Mouse (Mus musculus): ENCODE measurements around the gene Rnf168. TPM values are rescaled to one million over a fixed set of nuclear protein-coding genes. Genes with fewer than 3 reads are reported as not detected.

Gene Rnf168
- total RNA-seq, 1 experiment: 21.3 TPM

DNA sequence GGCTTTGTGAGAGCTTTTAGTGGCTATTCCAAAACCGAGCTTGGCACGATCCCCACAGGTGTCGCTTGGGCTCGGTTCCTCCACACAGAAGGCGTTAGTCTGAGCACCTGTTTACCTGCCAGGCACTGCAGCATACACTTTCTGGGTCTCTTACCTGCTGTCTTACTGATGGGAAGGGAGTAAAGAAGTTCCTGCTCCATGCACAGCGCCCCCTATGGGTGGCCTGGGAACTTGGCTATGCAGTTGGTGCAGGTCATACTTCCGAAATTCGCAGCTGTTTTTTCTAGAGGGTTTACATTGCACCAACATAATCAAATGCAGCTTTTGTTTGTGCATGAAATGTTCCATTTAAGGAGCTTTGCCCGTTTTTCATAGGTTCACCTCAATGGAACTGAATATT, 3.9 kb upstream of the Rnf168 start:
- H3K27ac ChIP-seq (ENCODE audit: insufficient read depth, low read depth, low read length, poor library complexity, severe bottlenecking): no peak overlapping the region
- H3K36me3 ChIP-seq (ENCODE audit: control insufficient read depth, insufficient read depth, low read length, poor library complexity, severe bottlenecking): no peaks in the 10 kb centered on the region
- peaks cover 0 to 9% of the 10 kb centered on the region in 2 experiments; a peak in 3 of 4 replicates for H3K4me1 ChIP-seq (ENCODE audit: control insufficient read depth in 2 of 2, insufficient read depth in 2 of 2, low read length in 2 of 2, poor library complexity in 1 of 2)
- in situ Hi-C loops (cut with MboI; ENCODE audit: low sequenced_read_pairs in 2 of 2, unreplicated experiment in 2 of 2): no loop called here
- TF ChIP-seq ZC3H11A (IDR thresholded peaks at IDR 0.05; ENCODE audit: borderline replicate concordance, low read depth, low read length): no peak
- no peak for TF ChIP-seq CHD2 (IDR thresholded peaks at IDR 0.05; ENCODE audit: low read depth, low read length)
- no peak for TF ChIP-seq HCFC1 (IDR thresholded peaks at IDR 0.05; ENCODE audit: borderline replicate concordance, insufficient read depth, low read length)
- TF ChIP-seq ZNF384 (IDR thresholded peaks at IDR 0.05; ENCODE audit: low read depth, low read length): no peak
- no peak for TF ChIP-seq MAFK (IDR thresholded peaks at IDR 0.05; ENCODE audit: insufficient read depth, low read depth, low read length)
- no peak overlapping the region for H3K4me3 ChIP-seq (ENCODE audit: insufficient read depth in 1 of 2, low read depth in 1 of 2, low read length in 2 of 2, poor library complexity in 1 of 2, severe bottlenecking in 1 of 2)
- H3K9ac ChIP-seq (ENCODE audit: insufficient read depth, low read depth, low read length, poor library complexity, severe bottlenecking): no peak overlapping the region
- H3K9me3 ChIP-seq (ENCODE audit: control insufficient read depth, insufficient read depth, low read depth, low read length): no peaks in the 10 kb centered on the region
- DNase-seq (ENCODE audit: low read depth, low spot score): peak; percentile 68

- in situ Hi-C loops (cut with MboI; ENCODE audit: low sequenced_read_pairs in 2 of 2, unreplicated experiment in 2 of 2): no loop called here
- Histone ChIP-seq H3K4me1 (ENCODE audit: control insufficient read depth in 2 of 2, insufficient read depth in 2 of 2, low read length in 2 of 2, poor library complexity in 1 of 2) (peaks cover 0 to 9% of the 10 kb centered on the region in 2 experiments; a peak in 3 of 4 replicates), H3K36me3 (ENCODE audit: control insufficient read depth, insufficient read depth, low read length, poor library complexity, severe bottlenecking) (peaks cover 2% of the 10 kb centered on the region), H3K27ac (ENCODE audit: insufficient read depth, low read depth, low read length, poor library complexity, severe bottlenecking) (no peak overlapping the region), H3K9me3 (ENCODE audit: control insufficient read depth, insufficient read depth, low read depth, low read length) (no peaks in the 10 kb centered on the region), H3K4me3 (ENCODE audit: insufficient read depth in 1 of 2, low read depth in 1 of 2, low read length in 2 of 2, poor library complexity in 1 of 2, severe bottlenecking in 1 of 2) (peak overlapping the region; percentile 32 to 39; a peak in 3 of 4 replicates), H3K9ac (ENCODE audit: insufficient read depth, low read depth, low read length, poor library complexity, severe bottlenecking) (0 out of 2 replicates have a peak overlapping the region, but pooled peaks have one; percentile 19)
- TF ChIP-seq HCFC1 (IDR thresholded peaks at IDR 0.05; ENCODE audit: borderline replicate concordance, insufficient read depth, low read length) (no peak), MAFK (IDR thresholded peaks at IDR 0.05; ENCODE audit: insufficient read depth, low read depth, low read length) (no peak), ZC3H11A (IDR thresholded peaks at IDR 0.05; ENCODE audit: borderline replicate concordance, low read depth, low read length) (no peak), ZNF384 (IDR thresholded peaks at IDR 0.05; ENCODE audit: low read depth, low read length) (no peak)
- no peak for DNase-seq (ENCODE audit: low read depth, low spot score)
These were observed 2.2 kb upstream of the Rnf168 start for GRCm38 (mm10) chr16:32275041-32275440.

GRCm38 (mm10) chr16:32275830-32276229, 1.4 kb upstream of the Rnf168 start:
- in situ Hi-C loops (cut with MboI; ENCODE audit: low sequenced_read_pairs in 2 of 2, unreplicated experiment in 2 of 2): no loop called here
- Histone ChIP-seq H3K4me3 (ENCODE audit: insufficient read depth in 1 of 2, low read depth in 1 of 2, low read length in 2 of 2, poor library complexity in 1 of 2, severe bottlenecking in 1 of 2) (no peak overlapping the region), H3K36me3 (ENCODE audit: control insufficient read depth, insufficient read depth, low read length, poor library complexity, severe bottlenecking) (peaks cover 5% of the 10 kb centered on the region), H3K27ac (ENCODE audit: insufficient read depth, low read depth, low read length, poor library complexity, severe bottlenecking) (no peak overlapping the region), H3K9me3 (ENCODE audit: control insufficient read depth, insufficient read depth, low read depth, low read length) (no peaks in the 10 kb centered on the region), H3K4me1 (ENCODE audit: control insufficient read depth in 2 of 2, insufficient read depth in 2 of 2, low read length in 2 of 2, poor library complexity in 1 of 2) (peaks cover 0 to 9% of the 10 kb centered on the region in 2 experiments; a peak in 3 of 4 replicates), H3K9ac (ENCODE audit: insufficient read depth, low read depth, low read length, poor library complexity, severe bottlenecking) (no peak overlapping the region)
- DNase-seq (ENCODE audit: low read depth, low spot score): no peak
- no peak for TF ChIP-seq MAFK (IDR thresholded peaks at IDR 0.05; ENCODE audit: insufficient read depth, low read depth, low read length)

GRCm38 (mm10) chr16:32278396-32278795, 1.1 kb downstream of the Rnf168 start:
- H3K4me1 ChIP-seq (ENCODE audit: control insufficient read depth in 2 of 2, insufficient read depth in 2 of 2, low read length in 2 of 2, poor library complexity in 1 of 2): peaks cover 0 to 9% of the 10 kb centered on the region in 2 experiments; a peak in 3 of 4 replicates
- in situ Hi-C loops (cut with MboI; ENCODE audit: low sequenced_read_pairs in 2 of 2, unreplicated experiment in 2 of 2): no loop called here
- no peaks in the 10 kb centered on the region for H3K9me3 ChIP-seq (ENCODE audit: control insufficient read depth, insufficient read depth, low read depth, low read length)
- no peak for DNase-seq (ENCODE audit: low read depth, low spot score)
- peaks cover 9% of the 10 kb centered on the region for H3K36me3 ChIP-seq (ENCODE audit: control insufficient read depth, insufficient read depth, low read length, poor library complexity, severe bottlenecking)
- peak overlapping the region; percentile 99; the same call in 1 of the 2 replicates for H3K27ac ChIP-seq (ENCODE audit: insufficient read depth, low read depth, low read length, poor library complexity, severe bottlenecking)
- TF ChIP-seq CHD2 (IDR thresholded peaks at IDR 0.05; ENCODE audit: low read depth, low read length) (no peak), HCFC1 (IDR thresholded peaks at IDR 0.05; ENCODE audit: borderline replicate concordance, insufficient read depth, low read length) (no peak), MAFK (IDR thresholded peaks at IDR 0.05; ENCODE audit: insufficient read depth, low read depth, low read length) (no peak), ZC3H11A (IDR thresholded peaks at IDR 0.05; ENCODE audit: borderline replicate concordance, low read depth, low read length) (no peak), ZNF384 (IDR thresholded peaks at IDR 0.05; ENCODE audit: low read depth, low read length) (no peak)
- H3K4me3 ChIP-seq (ENCODE audit: insufficient read depth in 1 of 2, low read depth in 1 of 2, low read length in 2 of 2, poor library complexity in 1 of 2, severe bottlenecking in 1 of 2): peak overlapping the region; percentile 92 to 99
- H3K9ac ChIP-seq (ENCODE audit: insufficient read depth, low read depth, low read length, poor library complexity, severe bottlenecking): peak overlapping the region; percentile 100; the same call in 1 of the 2 replicates

GRCm38 (mm10) chr16:32280211-32280610, 3.0 kb downstream of the Rnf168 start:
- Histone ChIP-seq H3K4me1 (ENCODE audit: control insufficient read depth in 2 of 2, insufficient read depth in 2 of 2, low read length in 2 of 2, poor library complexity in 1 of 2) (peaks cover 0 to 7% of the 10 kb centered on the region in 2 experiments; a peak in 3 of 4 replicates), H3K36me3 (ENCODE audit: control insufficient read depth, insufficient read depth, low read length, poor library complexity, severe bottlenecking) (peaks cover 16% of the 10 kb centered on the region), H3K9ac (ENCODE audit: insufficient read depth, low read depth, low read length, poor library complexity, severe bottlenecking) (no peak overlapping the region), H3K27ac (ENCODE audit: insufficient read depth, low read depth, low read length, poor library complexity, severe bottlenecking) (no peak overlapping the region), H3K4me3 (ENCODE audit: insufficient read depth in 1 of 2, low read depth in 1 of 2, low read length in 2 of 2, poor library complexity in 1 of 2, severe bottlenecking in 1 of 2) (no peak overlapping the region), H3K9me3 (ENCODE audit: control insufficient read depth, insufficient read depth, low read depth, low read length) (no peaks in the 10 kb centered on the region)
- in situ Hi-C loops (cut with MboI; ENCODE audit: low sequenced_read_pairs in 2 of 2, unreplicated experiment in 2 of 2): no loop called here
- no peak for TF ChIP-seq MAFK (IDR thresholded peaks at IDR 0.05; ENCODE audit: insufficient read depth, low read depth, low read length)
- TF ChIP-seq ZNF384 (IDR thresholded peaks at IDR 0.05; ENCODE audit: low read depth, low read length): no peak
- no peak for TF ChIP-seq CHD2 (IDR thresholded peaks at IDR 0.05; ENCODE audit: low read depth, low read length)
- TF ChIP-seq HCFC1 (IDR thresholded peaks at IDR 0.05; ENCODE audit: borderline replicate concordance, insufficient read depth, low read length): no peak
- TF ChIP-seq ZC3H11A (IDR thresholded peaks at IDR 0.05; ENCODE audit: borderline replicate concordance, low read depth, low read length): no peak
- DNase-seq (ENCODE audit: low read depth, low spot score): no peak

All from ES-E14 (cell line).